Mouse (Mus musculus): Measurements from ENCODE around the gene Ccdc57. TPM values are rescaled to one million over a fixed set of nuclear protein-coding genes. Genes with fewer than 3 reads are reported as not detected.
"Not testable (repeated sequence)": the region's sequence is repeated elsewhere in the genome, so short reads cannot be mapped to it uniquely, and the experiment has no call there.

Gene Ccdc57
- polyA plus RNA-seq, 1 experiment from 2014 or later, result 4.7 TPM

GRCm38 (mm10) chr11:120788460-120788859 lies 144.2 kb downstream of the Ccdc57 start:
- not testable (repeated sequence) for H3K27ac ChIP-seq (ENCODE audit: low read depth, low read length); H3K4me2 ChIP-seq (replicated peaks; ENCODE audit: low read depth, low read length); DNase-seq (ENCODE audit: low spot score); ATAC-seq (ENCODE audit: low FRiP score); H3K27me3 ChIP-seq (ENCODE audit: control insufficient read depth, insufficient read depth, low read length); H3K4me1 ChIP-seq (replicated peaks; ENCODE audit: control insufficient read depth, insufficient read depth, low read length); H3K9me3 ChIP-seq (ENCODE audit: control insufficient read depth, low read length); H3K9ac ChIP-seq (ENCODE audit: low read depth, low read length); H3K4me3 ChIP-seq (ENCODE audit: low read depth, low read length)
- H3K36me3 ChIP-seq (ENCODE audit: control insufficient read depth, insufficient read depth, low read length), result peaks cover 13% of the 10 kb centered on the region
- 90% methylated on average over 9 of the region's 10 CpGs for WGBS

GRCm38 (mm10) chr11:120785145-120785544 lies 147.5 kb downstream of the Ccdc57 start:
- peak overlapping the region; percentile 92 for H3K9ac ChIP-seq (ENCODE audit: low read depth, low read length)
- no peaks in the 10 kb centered on the region for H3K27me3 ChIP-seq (ENCODE audit: control insufficient read depth, insufficient read depth, low read length)
- DNase-seq (ENCODE audit: low spot score), result no peak
- H3K4me1 ChIP-seq (replicated peaks; ENCODE audit: control insufficient read depth, insufficient read depth, low read length), result peaks cover 5% of the 10 kb centered on the region; the same call in 1 of the 2 replicates
- ATAC-seq (ENCODE audit: low FRiP score), result no peak
- H3K36me3 ChIP-seq (ENCODE audit: control insufficient read depth, insufficient read depth, low read length), result peaks cover 3% of the 10 kb centered on the region; the same call in 1 of the 2 replicates
- no peaks in the 10 kb centered on the region for H3K9me3 ChIP-seq (ENCODE audit: control insufficient read depth, low read length)
- peak overlapping the region; percentile 98 for H3K4me3 ChIP-seq (ENCODE audit: low read depth, low read length)
- no peak overlapping the region for H3K27ac ChIP-seq (ENCODE audit: low read depth, low read length)
- H3K4me2 ChIP-seq (replicated peaks; ENCODE audit: low read depth, low read length), result peak overlapping the region; percentile 92
- 38% methylated on average over 9 of the region's 9 CpGs for WGBS

GRCm38 (mm10) chr11:120784064-120784791 lies 148.4 kb downstream of the Ccdc57 start, which contains the start of the genes Rfng and Gps1:
Gene Rfng, minus strand, starts transcription at chr11:120784207.
Gene Gps1, plus strand, starts transcription at chr11:120784272.
- Histone ChIP-seq H3K36me3 (ENCODE audit: control insufficient read depth, insufficient read depth, low read length) (peaks cover 2% of the 10 kb centered on the region; the same call in 1 of the 2 replicates), H3K27me3 (ENCODE audit: control insufficient read depth, insufficient read depth, low read length) (no peaks in the 10 kb centered on the region), H3K4me3 (ENCODE audit: low read depth, low read length) (peak within 1 kb of the TSS; percentile 98), H3K4me1 (replicated peaks; ENCODE audit: control insufficient read depth, insufficient read depth, low read length) (peaks cover 5% of the 10 kb centered on the region; the same call in 1 of the 2 replicates), H3K27ac (ENCODE audit: low read depth, low read length) (peak within 1 kb of the TSS; percentile 58; the same call in 1 of the 2 replicates), H3K9me3 (ENCODE audit: control insufficient read depth, low read length) (no peaks in the 10 kb centered on the region), H3K4me2 (replicated peaks; ENCODE audit: low read depth, low read length) (peak within 1 kb of the TSS; percentile 92), H3K9ac (ENCODE audit: low read depth, low read length) (peak within 1 kb of the TSS; percentile 92)
- ATAC-seq (ENCODE audit: low FRiP score), result peak; percentile 80
- peak; percentile 88 for DNase-seq (ENCODE audit: low spot score)
- WGBS, result under 1% methylated on average over 64 of the region's 107 CpGs

- Histone ChIP-seq H3K27me3 (ENCODE audit: control insufficient read depth, insufficient read depth, low read length) (no peaks in the 10 kb centered on the region), H3K4me1 (replicated peaks; ENCODE audit: control insufficient read depth, insufficient read depth, low read length) (peaks cover 5% of the 10 kb centered on the region; the same call in 1 of the 2 replicates), H3K9ac (ENCODE audit: low read depth, low read length) (peak overlapping the region; percentile 92), H3K4me2 (replicated peaks; ENCODE audit: low read depth, low read length) (peak overlapping the region; percentile 92), H3K9me3 (ENCODE audit: control insufficient read depth, low read length) (no peaks in the 10 kb centered on the region), H3K27ac (ENCODE audit: low read depth, low read length) (peak overlapping the region; percentile 58; the same call in 1 of the 2 replicates), H3K4me3 (ENCODE audit: low read depth, low read length) (peak overlapping the region; percentile 98), H3K36me3 (ENCODE audit: control insufficient read depth, insufficient read depth, low read length) (no peaks in the 10 kb centered on the region; the same call in 1 of the 2 replicates)
- ATAC-seq (ENCODE audit: low FRiP score) (peak; percentile 18; the same call in 1 of the 2 replicates), DNase-seq (ENCODE audit: low spot score) (no peak)
- WGBS, result 2% methylated on average over 42 of the region's 42 CpGs
These were observed 149.1 kb downstream of the Ccdc57 start for GRCm38 (mm10) chr11:120783426-120784063.

GRCm38 (mm10) chr11:120781361-120781760 lies 151.3 kb downstream of the Ccdc57 start:
- WGBS, result 96% methylated on average over 6 of the region's 6 CpGs

GRCm38 (mm10) chr11:120779876-120780275 lies 152.8 kb downstream of the Ccdc57 start:
- Histone ChIP-seq H3K9me3 (ENCODE audit: control insufficient read depth, low read length) (no peaks in the 10 kb centered on the region), H3K4me3 (ENCODE audit: low read depth, low read length) (no peak overlapping the region), H3K36me3 (ENCODE audit: control insufficient read depth, insufficient read depth, low read length) (no peaks in the 10 kb centered on the region), H3K27ac (ENCODE audit: low read depth, low read length) (no peak overlapping the region), H3K4me1 (replicated peaks; ENCODE audit: control insufficient read depth, insufficient read depth, low read length) (peaks cover 3% of the 10 kb centered on the region; the same call in 1 of the 2 replicates), H3K27me3 (ENCODE audit: control insufficient read depth, insufficient read depth, low read length) (no peaks in the 10 kb centered on the region), H3K9ac (ENCODE audit: low read depth, low read length) (no peak overlapping the region), H3K4me2 (replicated peaks; ENCODE audit: low read depth, low read length) (no peak overlapping the region)
- 69% methylated on average over 1 of the region's 1 CpGs for WGBS
- no peak for DNase-seq (ENCODE audit: low spot score)
- ATAC-seq (ENCODE audit: low FRiP score), result no peak

More at GRCm38 (mm10) chr11:120781361-120781760, 151.3 kb downstream of the Ccdc57 start:
- not testable (repeated sequence) for H3K9me3 ChIP-seq (ENCODE audit: control insufficient read depth, low read length); ATAC-seq (ENCODE audit: low FRiP score); H3K9ac ChIP-seq (ENCODE audit: low read depth, low read length); H3K4me1 ChIP-seq (replicated peaks; ENCODE audit: control insufficient read depth, insufficient read depth, low read length); H3K27ac ChIP-seq (ENCODE audit: low read depth, low read length); H3K36me3 ChIP-seq (ENCODE audit: control insufficient read depth, insufficient read depth, low read length); H3K4me3 ChIP-seq (ENCODE audit: low read depth, low read length); H3K4me2 ChIP-seq (replicated peaks; ENCODE audit: low read depth, low read length); H3K27me3 ChIP-seq (ENCODE audit: control insufficient read depth, insufficient read depth, low read length); DNase-seq (ENCODE audit: low spot score)

- Histone ChIP-seq H3K9ac (ENCODE audit: low read depth, low read length) (no peak overlapping the region), H3K4me1 (replicated peaks; ENCODE audit: control insufficient read depth, insufficient read depth, low read length) (no peaks in the 10 kb centered on the region), H3K4me2 (replicated peaks; ENCODE audit: low read depth, low read length) (no peak overlapping the region), H3K27ac (ENCODE audit: low read depth, low read length) (no peak overlapping the region), H3K9me3 (ENCODE audit: control insufficient read depth, low read length) (no peaks in the 10 kb centered on the region), H3K27me3 (ENCODE audit: control insufficient read depth, insufficient read depth, low read length) (no peaks in the 10 kb centered on the region), H3K36me3 (ENCODE audit: control insufficient read depth, insufficient read depth, low read length) (no peaks in the 10 kb centered on the region), H3K4me3 (ENCODE audit: low read depth, low read length) (no peak overlapping the region)
- WGBS, result 18% methylated on average over 6 of the region's 6 CpGs
- DNase-seq (ENCODE audit: low spot score), result no peak
- ATAC-seq (ENCODE audit: low FRiP score), result no peak
These were observed 155.5 kb downstream of the Ccdc57 start for GRCm38 (mm10) chr11:120777123-120777522.
